Mouse (Mus musculus) spleen, adult 2 months (tissue): ENCODE results near the gene Akap6.

Source experiments
- CTCF ChIP-seq: fragments of 200-500 bp; IDR thresholded peaks from 2 replicates; pipeline ENCODE4 v1.5.1; 2011; ENCODE audit warnings: mild to moderate bottlenecking, inconsistent platforms; ENCODE audit not compliant: insufficient read depth, insufficient read length, insufficient replicate concordance; ENCODE audit errors: extremely low read depth
- POLR2A ChIP-seq: fragments of 200-500 bp; IDR thresholded peaks from 2 replicates; pipeline ENCODE4 v1.6.1; 2011; ENCODE audit warnings: low read depth, low read length, inconsistent platforms

GRCm38 (mm10) chr12:52687355-52687754, 11.8 kb upstream of the Akap6 start:
- TF ChIP-seq CTCF: no peak
- no peak for TF ChIP-seq POLR2A
